Mouse (Mus musculus) CD4-positive naive resting alpha-beta T cell, adult 76 days (primary cell): Measurements from ENCODE around the gene Tdrd5. TPM values are rescaled to one million over a fixed set of nuclear protein-coding genes. Genes with fewer than 3 reads are reported as not detected.

ENCODE experiments used
- total RNA-seq: library from RNA; stranded (reverse); gene quantifications from one replicate; pipeline ENCODE4 v1.2.4, GENCODE M21; 2023

The Tdrd5 gene
- not detected for total RNA-seq

DNA sequence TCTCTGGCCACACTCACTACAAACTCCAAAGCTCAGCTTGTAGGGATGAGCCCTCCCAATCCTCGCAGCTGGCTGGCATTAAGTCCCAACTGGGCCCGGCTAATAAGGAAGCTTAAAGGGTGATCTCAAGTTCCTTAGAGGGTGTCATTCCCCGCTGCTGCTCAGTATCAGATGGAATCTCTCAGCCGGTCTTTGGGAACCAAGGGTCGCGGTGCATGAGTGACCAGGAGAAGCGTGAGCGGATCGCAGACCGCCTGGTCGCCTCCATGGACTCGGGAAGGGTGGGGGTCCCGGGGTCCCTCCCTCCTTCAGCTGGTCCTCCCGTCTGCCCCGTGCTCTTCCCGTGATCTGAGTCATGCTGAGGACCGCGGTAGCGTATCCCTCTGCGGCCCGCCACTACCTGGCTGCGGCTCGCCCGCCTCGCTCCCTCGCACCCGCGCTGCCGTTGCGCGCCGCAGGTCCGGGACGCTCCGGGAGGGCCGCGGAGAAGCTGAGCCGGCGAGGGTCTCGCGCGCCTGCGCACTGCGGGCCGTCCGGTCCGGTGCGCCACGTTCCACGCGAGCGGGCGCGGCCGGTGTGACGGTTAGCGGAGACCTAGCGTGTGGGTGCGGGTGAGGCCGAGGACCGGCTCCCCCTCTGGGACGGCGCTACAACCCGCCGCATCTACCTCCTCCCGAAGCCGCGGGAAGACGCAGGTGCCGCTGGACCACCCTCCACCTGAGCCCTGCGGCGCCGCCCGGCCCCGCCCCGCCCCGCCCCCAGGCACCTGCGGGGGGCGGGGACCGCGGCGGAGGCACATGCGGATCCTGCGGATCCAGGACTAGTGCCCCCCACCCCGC, at the start of gene Tdrd5:
TSS of gene Tdrd5 (minus strand) at position 754 of the 839 bp plus-strand sequence.

DNA sequence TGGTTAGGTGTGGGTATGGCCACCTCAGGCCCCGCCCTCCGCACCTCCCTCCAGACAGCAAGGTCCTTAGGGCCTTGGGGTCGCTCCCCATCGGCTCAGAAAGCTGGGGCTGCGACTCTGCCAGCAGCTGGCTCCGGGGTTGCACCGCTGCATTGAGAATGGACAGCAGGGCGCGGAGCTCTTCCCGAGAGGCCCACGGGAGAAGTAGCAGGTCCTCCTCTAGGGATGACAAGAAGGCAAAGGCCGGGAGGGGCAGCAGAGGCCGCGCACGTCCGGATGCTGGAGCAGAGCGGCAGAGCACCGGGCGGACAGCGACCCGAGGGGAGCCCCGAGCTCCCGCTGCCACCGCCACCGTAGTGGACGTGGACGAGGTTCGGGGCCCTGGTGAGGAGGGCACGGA, 7.2 kb upstream of the Tdrd5 start, which contains the start of gene Nphs2:
TSS of gene Nphs2 (plus strand) at position 98 of the 400 bp plus-strand sequence.

Other genes starting within 250 kb of the Tdrd5 start
- not detected for gene Fam163a, start 98.6 kb downstream of the Tdrd5 start, total RNA-seq
- gene Nphs2, start 7.1 kb upstream of the Tdrd5 start, total RNA-seq = not detected
- 1,431 TPM for gene Gm2000, start 62.4 kb upstream of the Tdrd5 start, total RNA-seq
- gene Axdnd1, start 117.5 kb upstream of the Tdrd5 start, total RNA-seq = not detected
- 31.6 TPM for gene Soat1, start 170.7 kb upstream of the Tdrd5 start, total RNA-seq
- 22.2 TPM for gene Gm10031, start 220.3 kb upstream of the Tdrd5 start, total RNA-seq